Mouse (Mus musculus) mesoderm, embryonic 11.5 days (tissue): ENCODE results near the gene Cryzl2.

ENCODE experiments used
- DNase-seq: peaks from one replicate; pipeline ENCODE4 v3.0.0-alpha.2; 2012; ENCODE audit warnings: low read depth, low spot score

Cryzl2 gene

GRCm38 (mm10) chr1:157472716-157473115 is 14.3 kb downstream of the Cryzl2 start:
- DNase-seq: no peak

DNA sequence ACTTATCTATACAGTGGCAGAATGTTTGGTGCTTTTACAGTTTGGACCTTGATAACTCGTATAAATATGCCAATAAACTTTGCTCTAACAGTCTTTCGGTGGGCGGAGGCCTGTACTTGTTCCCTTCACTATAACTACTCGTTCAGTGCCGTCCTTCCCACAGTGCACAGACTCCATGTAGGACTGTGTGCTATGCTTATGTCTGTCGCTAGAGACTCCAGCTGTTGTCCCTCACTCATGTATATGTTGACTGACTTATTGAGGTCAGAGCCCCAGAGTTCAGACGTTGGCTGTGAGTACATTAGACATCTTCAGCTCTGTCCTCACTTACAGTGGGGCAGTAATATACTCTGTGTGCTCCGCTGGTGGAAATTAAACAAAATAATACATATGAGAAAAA is 16.5 kb downstream of the Cryzl2 start:
- no peak for DNase-seq

GRCm38 (mm10) chr1:157476231-157476630 is 17.9 kb downstream of the Cryzl2 start:
- no peak for DNase-seq

DNA sequence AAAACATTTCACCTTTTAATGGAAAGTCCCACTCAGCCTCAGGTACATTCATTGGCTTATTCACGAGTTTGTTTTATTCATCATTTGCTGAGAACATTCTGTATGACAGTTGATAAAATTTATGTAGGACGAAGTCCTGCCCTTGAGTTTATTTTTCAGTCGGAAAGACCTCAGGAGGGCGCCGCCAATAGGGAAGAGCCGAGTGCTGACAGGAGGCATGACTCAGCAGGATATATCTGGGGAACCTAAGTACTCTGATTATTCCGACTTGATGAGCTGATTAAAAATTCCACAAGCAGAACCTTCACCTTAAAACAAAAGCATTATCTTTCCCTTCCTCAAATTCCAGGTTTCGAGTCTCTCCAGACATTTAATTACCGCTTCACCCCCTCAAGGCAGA is 21.7 kb downstream of the Cryzl2 start:
- no peak for DNase-seq

DNA sequence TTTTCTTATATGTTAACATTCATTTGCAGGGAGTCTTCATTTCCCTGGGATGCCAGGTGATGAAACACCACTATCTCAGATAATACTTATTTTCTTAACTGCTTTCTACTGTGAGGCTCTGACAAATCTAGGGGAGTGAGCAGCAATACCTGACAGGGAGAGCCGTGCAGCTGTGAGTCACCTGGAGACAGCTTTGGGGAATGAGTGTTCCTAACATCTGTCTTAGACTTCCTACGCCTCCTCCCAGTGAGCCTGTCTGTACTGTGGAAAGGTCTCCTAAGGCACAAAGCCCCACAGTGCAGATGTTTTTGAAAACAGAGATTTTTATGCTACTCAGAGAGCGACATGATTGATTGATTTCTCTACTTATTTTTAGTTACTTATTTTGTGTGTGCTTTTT is 22.5 kb downstream of the Cryzl2 start:
- no peak for DNase-seq

- DNase-seq: no peak
Measured at GRCm38 (mm10) chr1:157481666-157482065, 23.3 kb downstream of the Cryzl2 start.

- no peak for DNase-seq
Measured at GRCm38 (mm10) chr1:157484161-157484560, 25.8 kb downstream of the Cryzl2 start.

DNA sequence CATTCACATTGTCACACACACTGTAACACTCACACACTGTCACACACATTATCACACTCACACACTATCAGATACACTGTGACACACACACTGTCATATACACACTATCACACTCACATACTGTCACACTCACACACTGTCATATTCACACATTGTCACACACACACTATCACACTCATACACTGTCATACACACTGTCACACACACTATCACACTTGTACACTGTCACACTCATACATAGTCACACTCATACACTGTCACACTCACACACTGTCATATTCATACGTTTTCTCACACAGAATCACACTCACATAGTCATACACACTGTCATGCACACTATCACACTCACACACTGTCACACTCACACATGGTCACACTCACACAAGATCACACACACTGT is 42.3 kb downstream of the Cryzl2 start:
- no peak for DNase-seq

- no peak for DNase-seq
Measured at GRCm38 (mm10) chr1:157501352-157501945, 43.1 kb downstream of the Cryzl2 start.

- DNase-seq: no peak
Measured at GRCm38 (mm10) chr1:157503071-157503470, 44.7 kb downstream of the Cryzl2 start.

DNA sequence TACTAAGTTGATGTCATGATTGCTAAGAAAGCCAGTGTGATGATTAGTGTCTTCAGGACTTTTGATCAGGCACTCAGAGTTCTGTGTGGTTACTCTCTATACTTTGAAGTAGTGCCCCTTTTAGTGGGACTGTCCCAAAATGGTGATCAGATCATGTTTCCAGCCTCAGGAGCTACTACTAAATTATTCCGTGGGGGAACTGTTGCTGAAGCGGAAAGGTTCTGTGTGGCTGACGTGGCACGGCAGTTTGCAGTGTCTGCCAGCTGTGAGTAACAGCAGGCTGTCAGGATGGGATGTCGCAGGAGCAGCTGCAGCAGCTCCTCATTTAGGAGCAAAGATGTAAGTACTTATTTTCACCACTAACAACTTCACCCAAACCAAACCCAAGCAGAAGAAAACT is 48.1 kb downstream of the Cryzl2 start, which contains the start of gene Sec16b:
Sec16b (plus strand) TSS at position 207 of the 400 bp plus-strand sequence.
- DNase-seq: peak; percentile 67

- peak; percentile 53 for DNase-seq
Measured at GRCm38 (mm10) chr1:157506995-157507595, 48.7 kb downstream of the Cryzl2 start.

DNA sequence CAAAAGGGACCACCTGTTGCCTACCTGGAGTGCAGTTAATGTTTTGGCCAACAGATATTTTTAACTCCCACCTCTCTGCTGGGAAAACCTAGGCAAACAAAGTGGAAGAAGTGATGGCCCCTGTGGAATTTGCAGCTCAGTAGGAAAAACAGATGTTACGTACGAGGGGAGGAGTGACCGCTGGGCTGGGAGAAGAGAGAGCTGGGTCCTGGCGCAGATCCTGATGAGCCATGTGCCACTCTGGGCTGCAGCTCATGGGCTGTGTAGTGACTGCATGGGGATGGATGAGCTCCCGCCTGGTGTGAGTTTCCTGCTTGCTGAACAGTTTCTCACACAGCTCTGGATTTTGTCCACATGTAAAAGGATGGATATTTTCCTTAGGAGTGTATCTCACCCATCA is 49.4 kb downstream of the Cryzl2 start:
- DNase-seq: peak; percentile 43

- no peak for DNase-seq
Measured at GRCm38 (mm10) chr1:157512690-157513448, 54.5 kb downstream of the Cryzl2 start.

- DNase-seq: no peak
Measured at GRCm38 (mm10) chr1:157513559-157513958, 55.2 kb downstream of the Cryzl2 start.

DNA sequence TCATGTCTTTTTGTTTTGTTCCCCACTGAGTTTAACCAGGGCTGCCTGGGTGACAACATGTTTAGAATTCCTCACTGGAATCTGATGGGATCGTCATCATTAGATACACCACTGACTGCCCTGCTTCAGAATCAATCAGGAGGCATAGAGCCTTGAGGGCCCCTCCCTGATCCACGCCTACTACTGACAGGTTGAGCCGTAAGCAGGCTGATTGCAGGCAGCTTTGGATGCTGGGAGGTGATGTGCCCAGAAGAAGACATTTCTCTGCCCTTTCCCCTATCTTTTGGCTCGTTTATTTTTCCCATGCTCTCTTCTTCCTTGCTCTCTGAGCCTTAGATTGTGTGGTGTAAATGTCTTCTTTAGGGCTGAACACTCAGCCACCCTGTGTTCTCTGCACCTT is 55.9 kb downstream of the Cryzl2 start:
- no peak for DNase-seq

GRCm38 (mm10) chr1:157516838-157517808 is 58.7 kb downstream of the Cryzl2 start:
- DNase-seq: no peak

DNA sequence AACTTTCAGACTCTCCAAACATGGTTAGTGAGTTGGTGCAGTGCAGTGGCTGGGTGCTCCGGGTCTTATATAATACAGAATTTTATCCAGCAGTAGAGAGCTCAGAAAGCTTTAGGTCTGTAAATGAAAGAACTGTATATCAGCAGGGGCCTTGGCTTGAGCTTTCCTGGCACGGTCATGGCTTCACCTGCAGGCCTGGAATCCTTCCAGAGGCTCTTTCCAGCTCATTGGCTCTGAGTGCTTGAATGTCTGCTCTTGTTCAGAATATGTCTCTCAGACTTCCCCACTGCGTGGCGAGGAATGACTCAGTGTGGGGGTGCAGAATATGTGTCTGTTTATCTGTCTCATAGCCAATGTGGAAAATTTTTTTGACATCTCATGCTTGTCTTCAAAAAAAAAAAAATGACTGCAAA is 59.7 kb downstream of the Cryzl2 start:
- no peak for DNase-seq

DNA sequence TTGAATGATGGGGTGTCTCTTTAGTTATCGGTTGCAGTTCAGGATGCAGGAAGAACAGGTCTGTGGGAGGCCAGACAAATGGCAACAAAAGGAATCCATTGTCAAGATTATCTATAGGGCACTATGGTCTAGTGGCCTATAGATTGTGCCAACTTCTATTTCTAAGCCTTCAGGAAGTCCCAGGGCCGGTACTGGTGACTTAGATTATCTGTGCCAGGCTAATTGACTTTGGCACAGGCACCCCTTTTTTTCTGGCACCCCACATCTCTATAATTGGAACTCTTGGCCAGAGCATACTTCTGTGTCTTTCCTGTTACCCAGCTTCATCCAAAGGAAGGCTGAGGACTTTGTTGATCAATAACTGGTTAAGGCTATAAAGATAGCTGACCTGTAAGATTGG is 61.0 kb downstream of the Cryzl2 start:
- no peak for DNase-seq

DNA sequence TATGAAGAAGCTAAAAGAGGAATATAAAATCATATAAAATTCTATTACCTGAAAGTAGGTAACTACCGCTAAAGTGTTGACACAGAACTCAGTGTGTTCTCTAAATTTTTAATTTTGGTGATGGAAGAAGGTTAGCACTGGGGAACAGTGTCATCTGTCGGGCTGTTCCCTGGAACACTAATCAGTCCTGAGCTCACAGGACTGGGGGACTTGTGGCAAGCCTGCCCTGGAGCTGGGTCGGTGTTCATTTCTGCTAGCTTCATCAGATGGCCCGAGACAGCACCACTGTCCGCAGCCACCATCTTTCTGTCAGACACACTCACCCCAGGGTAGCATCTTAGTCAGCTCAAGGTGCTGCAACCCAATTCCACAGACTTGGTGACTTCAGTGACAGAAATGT is 63.9 kb downstream of the Cryzl2 start:
- DNase-seq: no peak

DNA sequence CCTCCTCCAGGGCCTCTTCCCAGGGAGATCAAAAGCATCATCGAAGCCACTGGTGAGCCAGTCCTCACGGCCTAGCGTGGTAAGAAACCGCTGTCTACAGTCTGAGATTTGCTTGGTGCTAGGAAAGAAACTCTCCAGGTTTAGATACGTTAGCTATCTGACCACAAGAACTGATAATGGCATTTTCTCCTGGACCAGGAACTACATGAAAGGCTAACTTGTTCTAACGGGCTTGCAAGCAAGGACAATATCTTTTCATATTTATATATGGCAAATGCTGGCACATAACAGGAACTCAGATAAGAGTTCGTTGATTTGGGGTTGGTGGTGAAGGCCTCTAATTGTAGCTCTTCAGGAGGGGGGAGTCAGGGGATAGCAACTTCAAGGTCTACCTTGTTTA is 66.4 kb downstream of the Cryzl2 start:
- no peak for DNase-seq
